9 mouse cellular contexts compared by ENCODE assay signal in the genomic region with DNA sequence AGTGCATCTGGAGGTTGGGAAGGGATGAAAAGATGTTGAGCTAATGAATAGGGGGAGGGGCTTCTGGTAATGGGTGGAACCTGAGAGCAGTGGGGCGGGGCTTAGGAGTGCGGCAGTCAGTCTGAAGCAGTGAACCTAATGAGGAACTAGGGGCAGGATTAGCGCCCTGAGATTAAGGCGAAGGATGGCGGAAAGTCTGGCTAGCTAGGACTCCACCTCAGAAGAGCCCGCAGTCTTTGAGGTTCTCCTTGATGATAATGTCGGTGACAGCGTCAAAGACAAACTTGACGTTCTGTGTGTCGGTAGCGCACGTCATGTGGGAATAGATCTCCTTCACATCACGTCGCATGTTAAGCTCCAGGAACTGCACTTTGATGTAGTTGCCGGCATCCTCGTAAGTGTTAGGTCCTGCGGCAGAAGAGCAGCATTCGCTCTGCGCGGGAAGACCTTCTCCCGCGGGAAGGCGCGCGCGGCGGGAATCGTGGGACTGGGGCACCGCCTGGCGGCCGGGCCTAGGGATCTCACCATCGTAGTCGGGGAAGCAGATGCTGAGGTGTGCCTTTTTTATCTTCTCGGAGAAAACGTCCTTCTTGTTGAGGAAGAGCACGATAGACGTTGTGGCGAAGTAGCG. TPM values are rescaled to one million over a fixed set of nuclear protein-coding genes. Genes with fewer than 3 reads are reported as not detected.
DNase-seq lines count a peak whose midpoint lies in the region; ATAC-seq and TF ChIP-seq lines count a peak whose summit lies in the region.
"Had no signal": no experiment of that assay in that cellular context is flagged by ENCODE, and none has a peak within 500 bp of the region (broad histone marks: within the 10 kb centered on the region; RNA-seq: fewer than 3 reads in every experiment).

No protein-coding gene starts in this region.

- no peaks in the 10 kb centered on the region; the same call in 1 of the 2 replicates for H3K4me1 ChIP-seq in cerebellum, adult 2 months (ENCODE audit: control insufficient read depth, insufficient read depth, low read length)
- H3K4me1 ChIP-seq in liver, embryonic 12.5 days = peaks cover 20% of the 10 kb centered on the region
- peaks cover 14% of the 10 kb centered on the region for H3K4me1 ChIP-seq in stomach, embryonic 15.5 days

- ATAC-seq in cerebellum, adult (ENCODE audit: insufficient number of reproducible peaks, low FRiP score, low TSS enrichment) = no peak
- ATAC-seq in liver, embryonic 12.5 days = peak; percentile 31; the same call in 1 of the 2 replicates
- ATAC-seq in stomach, embryonic 15.5 days (ENCODE audit: insufficient read depth, low FRiP score, low read depth) = peak; percentile 56

- no peak overlapping the region for H3K27ac ChIP-seq in cerebellum, adult 2 months (ENCODE audit: insufficient read depth, low read length)
- H3K27ac ChIP-seq in liver, embryonic 12.5 days = no peak overlapping the region
- no peak overlapping the region for H3K27ac ChIP-seq in stomach, embryonic 15.5 days

- peak overlapping the region; percentile 12; the same call in 1 of the 2 replicates for H3K9ac ChIP-seq in liver, embryonic 12.5 days
- H3K9ac ChIP-seq in stomach, embryonic 15.5 days = no peak overlapping the region

- whole genome bisulfite sequencing in cerebellum, adult 2 months = 2% methylated on average over 39 of the region's 39 CpGs
- WGBS in liver, embryonic 12.5 days (ENCODE audit: insufficient replicate concordance) = under 1% methylated on average over 39 of the region's 39 CpGs
- WGBS in stomach, embryonic 15.5 days = under 1% methylated on average over 39 of the region's 39 CpGs

- H3K4me3 ChIP-seq in cerebellum, adult 2 months (replicated peaks; ENCODE audit: insufficient read depth, low read depth, low read length) = peak overlapping the region; percentile 50
- peak overlapping the region; percentile 31 for H3K4me3 ChIP-seq in liver, embryonic 12.5 days
- H3K4me3 ChIP-seq in stomach, embryonic 15.5 days (replicated peaks) = peak overlapping the region; percentile 29

- no peaks in the 10 kb centered on the region for H3K27me3 ChIP-seq in cerebellum, adult 2 months (ENCODE audit: control insufficient read depth, insufficient read depth, low read length)
- H3K27me3 ChIP-seq in liver, embryonic 12.5 days (replicated peaks) = peaks cover 83% of the 10 kb centered on the region
- H3K27me3 ChIP-seq in stomach, embryonic 15.5 days (replicated peaks) = peaks cover 24% of the 10 kb centered on the region

- H3K36me3 ChIP-seq in liver, embryonic 12.5 days = no peaks in the 10 kb centered on the region
- H3K36me3 ChIP-seq in stomach, embryonic 15.5 days = no peaks in the 10 kb centered on the region
- H3K36me3 ChIP-seq: G1E had no signal

- DNase-seq in cerebellum, adult 2 months = peak; percentile 52 to 62
- DNase-seq in embryo, embryonic 9.5 days (ENCODE audit: extremely low spot score) = peak; percentile 84
- DNase-seq in heart, adult 8-10 months (ENCODE audit: low spot score) = peak; percentile 65
- peak; percentile 67 for DNase-seq in kidney, adult 9 months
- DNase-seq in naive thymus-derived CD4-positive, alpha-beta T cell, adult 2 months (ENCODE audit: low read depth) = peak; percentile 89

- no peak for TF ChIP-seq POLR2A in cerebellum, adult 2 months (IDR thresholded peaks at IDR 0.05; ENCODE audit: borderline replicate concordance, insufficient read depth, low read length)

- no peaks in the 10 kb centered on the region for H3K9me3 ChIP-seq in liver, embryonic 12.5 days (replicated peaks)
- H3K9me3 ChIP-seq in stomach, embryonic 15.5 days = no peaks in the 10 kb centered on the region
- H3K9me3 ChIP-seq: G1E had no signal

- H3K4me2 ChIP-seq in liver, embryonic 12.5 days = peak overlapping the region; percentile 58
- peak overlapping the region; percentile 68 for H3K4me2 ChIP-seq in stomach, embryonic 15.5 days

- TF ChIP-seq CTCF in cerebellum, adult 2 months (IDR thresholded peaks at IDR 0.05; ENCODE audit: borderline replicate concordance, insufficient read depth, low read depth, low read length) = peak; percentile 75

RNA-seq across cellular contexts. Expression of a gene that starts 3.7 kb away (rescaled TPM):
- 0.15 and 0.36 TPM in 2 replicates for polyA plus RNA-seq in cerebellum, adult 2 months (2012; rRNA removed)
- total RNA-seq in heart, adult 8-10 months (2022) = not detected
- polyA plus RNA-seq in liver, embryonic 12.5 days (2016; fragmentation: Nextera tagmentation; extraction: Ambion mirVana) = 1.9 and 2.4 TPM in 2 replicates
- 1.1 and 1.9 TPM in 2 replicates for polyA plus RNA-seq in stomach, embryonic 15.5 days (2015; fragmentation: Nextera tagmentation; extraction: Ambion mirVana)
- polyA plus RNA-seq: G1E had no signal

RNA-seq across cellular contexts. Expression of a gene that starts 6.5 kb away (rescaled TPM):
- 145 and 152 TPM in 2 replicates for polyA plus RNA-seq in cerebellum, adult 2 months (2012; rRNA removed)
- 10 to 100 TPM; 62.8 to 91.0 (median 81.6) TPM for total RNA-seq in heart, adult 8-10 months (2022)
- polyA plus RNA-seq in liver, embryonic 12.5 days (2016; fragmentation: Nextera tagmentation; extraction: Ambion mirVana) = 2.8 and 3.3 TPM in 2 replicates
- polyA plus RNA-seq in stomach, embryonic 15.5 days (2015; fragmentation: Nextera tagmentation; extraction: Ambion mirVana) = 19.5 and 28.6 TPM in 2 replicates
- polyA plus RNA-seq: G1E had no signal

RNA-seq across cellular contexts. Expression of a gene that starts 34.5 kb away (rescaled TPM):
- 30.4 and 31.8 TPM in 2 replicates for polyA plus RNA-seq in cerebellum, adult 2 months (2012; rRNA removed)
- 10 to 100 TPM; 11.9 to 16.5 (median 14.3) TPM for total RNA-seq in heart, adult 8-10 months (2022)
- polyA plus RNA-seq in liver, embryonic 12.5 days (2016; fragmentation: Nextera tagmentation; extraction: Ambion mirVana) = 3.9 and 4.2 TPM in 2 replicates
- polyA plus RNA-seq in stomach, embryonic 15.5 days (2015; fragmentation: Nextera tagmentation; extraction: Ambion mirVana) = 19.7 and 21.3 TPM in 2 replicates

RNA-seq across cellular contexts. Expression of a gene that starts 40.6 kb away (rescaled TPM):
- 273 and 301 TPM in 2 replicates for polyA plus RNA-seq in cerebellum, adult 2 months (2012; rRNA removed)
- 100 to 1,000 TPM; 227 to 299 (median 259) TPM for total RNA-seq in heart, adult 8-10 months (2022)
- polyA plus RNA-seq in liver, embryonic 12.5 days (2016; fragmentation: Nextera tagmentation; extraction: Ambion mirVana) = 206 and 210 TPM in 2 replicates
- 355 and 371 TPM in 2 replicates for polyA plus RNA-seq in stomach, embryonic 15.5 days (2015; fragmentation: Nextera tagmentation; extraction: Ambion mirVana)
